Mouse (Mus musculus): Measurements from ENCODE around the gene Qars.

GRCm38 (mm10) chr9:108494146-108494825, 13.2 kb upstream of the Qars start:
- TF ChIP-seq CTCF (IDR thresholded peaks at IDR 0.05; ENCODE audit: borderline replicate concordance, insufficient read depth, low read length) (no peak), POLR2A (IDR thresholded peaks at IDR 0.05; ENCODE audit: low read depth, low read length) (no peak)

All from embryonic fibroblast, embryonic 13.5 days (primary cell).